ENCODE assay signal across 8 mouse cellular contexts in genomic region chr2:29123907-29124569, GRCm38 (mm10). TPM values are rescaled to one million over a fixed set of nuclear protein-coding genes. Genes with fewer than 3 reads are reported as not detected.
A peak's percentile ranks its signal among the peaks of the same experiment; 100 is the strongest.
DNase-seq lines count a peak whose midpoint lies in the region; ATAC-seq and TF ChIP-seq lines count a peak whose summit lies in the region.

Gene Setx (plus strand): TSS chr2:29124181.

- no peaks in the 10 kb centered on the region for H3K9me3 ChIP-seq in intestine, embryonic 14.5 days (ENCODE audit: control insufficient read depth, low read length)
- H3K9me3 ChIP-seq in liver, postnatal 0 days (ENCODE audit: low read length), result no peaks in the 10 kb centered on the region
- H3K9me3 ChIP-seq in stomach, embryonic 16.5 days (replicated peaks; ENCODE audit: control insufficient read depth, low read length), result no peaks in the 10 kb centered on the region

- peak within 1 kb of the TSS; percentile 94 for H3K4me3 ChIP-seq in testis, adult 2 months (ENCODE audit: control insufficient read depth, low read depth, low read length)
- peak within 1 kb of the TSS; percentile 76 for H3K4me3 ChIP-seq in intestine, embryonic 14.5 days (ENCODE audit: low read depth, low read length)
- H3K4me3 ChIP-seq in liver, postnatal 0 days (ENCODE audit: low read depth, low read length), result peak within 1 kb of the TSS; percentile 92
- H3K4me3 ChIP-seq in stomach, embryonic 16.5 days (replicated peaks; ENCODE audit: low read length), result peak within 1 kb of the TSS; percentile 66

- intact Hi-C loops in gastrocnemius, postnatal 36 days (cut with DNase I), result no loop called here

- ATAC-seq in intestine, embryonic 14.5 days (replicated peaks; ENCODE audit: low FRiP score, low TSS enrichment, low read depth), result 0 out of 2 replicates have a peak, but pooled peaks have one; percentile 2
- ATAC-seq in liver, postnatal 0 days, result no peak
- no peak for ATAC-seq in stomach, embryonic 16.5 days (ENCODE audit: insufficient read depth, low FRiP score)

- WGBS in intestine, embryonic 14.5 days, result 67% methylated on average over 14 of the region's 14 CpGs
- 64% methylated on average over 14 of the region's 14 CpGs for WGBS in liver, postnatal 0 days (ENCODE audit: insufficient replicate concordance)
- 63% methylated on average over 14 of the region's 14 CpGs for WGBS in stomach, embryonic 16.5 days

- peaks cover 4% of the 10 kb centered on the region for H3K36me3 ChIP-seq in testis, adult 2 months (ENCODE audit: control insufficient read depth, insufficient read depth, low read length)
- peaks cover 14% of the 10 kb centered on the region; the same call in 1 of the 2 replicates for H3K36me3 ChIP-seq in intestine, embryonic 14.5 days (ENCODE audit: control insufficient read depth, insufficient read depth, low read length)
- 0 out of 2 replicates have a peak, but pooled peaks cover 3% of the 10 kb centered on the region for H3K36me3 ChIP-seq in liver, postnatal 0 days (replicated peaks; ENCODE audit: insufficient read depth, low read length)
- no peaks in the 10 kb centered on the region for H3K36me3 ChIP-seq in stomach, embryonic 16.5 days (ENCODE audit: control insufficient read depth, insufficient read depth, low read length)

- no peaks in the 10 kb centered on the region for H3K27me3 ChIP-seq in testis, adult 2 months (ENCODE audit: control insufficient read depth, insufficient read depth, low read length)
- H3K27me3 ChIP-seq in intestine, embryonic 14.5 days (replicated peaks; ENCODE audit: control insufficient read depth, insufficient read depth, low read length), result no peaks in the 10 kb centered on the region
- H3K27me3 ChIP-seq in liver, postnatal 0 days (ENCODE audit: insufficient read depth, low read length), result no peaks in the 10 kb centered on the region
- H3K27me3 ChIP-seq in stomach, embryonic 16.5 days (ENCODE audit: control insufficient read depth, insufficient read depth, low read length), result no peaks in the 10 kb centered on the region

- TF ChIP-seq CTCF in testis, adult 2 months (IDR thresholded peaks at IDR 0.05; ENCODE audit: control insufficient read depth, insufficient read depth, insufficient replicate concordance, low read depth, low read length), result no peak
- no peak for TF ChIP-seq CTCF in liver, postnatal 0 days (IDR thresholded peaks at IDR 0.05; ENCODE audit: low read depth)

- no peaks in the 10 kb centered on the region; the same call in none of the 2 replicates for H3K4me1 ChIP-seq in testis, adult 2 months (ENCODE audit: control insufficient read depth, insufficient read depth, low read length)
- H3K4me1 ChIP-seq in intestine, embryonic 14.5 days (replicated peaks; ENCODE audit: control insufficient read depth, insufficient read depth, low read length), result peaks cover 9% of the 10 kb centered on the region
- H3K4me1 ChIP-seq in liver, postnatal 0 days (ENCODE audit: insufficient read depth), result peaks cover 16% of the 10 kb centered on the region
- H3K4me1 ChIP-seq in stomach, embryonic 16.5 days (ENCODE audit: control insufficient read depth, insufficient read depth, low read length), result peaks cover 7% of the 10 kb centered on the region

- TF ChIP-seq EP300 in liver, postnatal 0 days (IDR thresholded peaks at IDR 0.05; ENCODE audit: low read depth), result no peak

- H3K4me2 ChIP-seq in intestine, embryonic 14.5 days (ENCODE audit: low read length), result peak within 1 kb of the TSS; percentile 69
- H3K4me2 ChIP-seq in liver, postnatal 0 days (ENCODE audit: low read depth, low read length), result peak within 1 kb of the TSS; percentile 93
- H3K4me2 ChIP-seq in stomach, embryonic 16.5 days (ENCODE audit: low read depth, low read length), result peak within 1 kb of the TSS; percentile 55

- H3K9ac ChIP-seq in intestine, embryonic 14.5 days (ENCODE audit: low read length), result peak within 1 kb of the TSS; percentile 78
- H3K9ac ChIP-seq in liver, postnatal 0 days (replicated peaks), result peak within 1 kb of the TSS; percentile 93
- H3K9ac ChIP-seq in stomach, embryonic 16.5 days (ENCODE audit: low read length), result peak within 1 kb of the TSS; percentile 89

- no peak for DNase-seq in testis, postnatal 10 days (ENCODE audit: low spot score)
- peak; percentile 13 to 33 for DNase-seq in cerebellum, postnatal 10 days
- no peak for DNase-seq in gastrocnemius, postnatal 36 days
- DNase-seq in intestine, embryonic 14.5 days (ENCODE audit: low spot score), result no peak
- DNase-seq in liver, postnatal 0 days, result no peak
- no peak for DNase-seq in right cerebral cortex, postnatal 14 days

- peak within 1 kb of the TSS; percentile 99 for H3K27ac ChIP-seq in testis, adult 2 months (ENCODE audit: control insufficient read depth, insufficient read depth, low read depth, low read length)
- peak within 1 kb of the TSS; percentile 88 for H3K27ac ChIP-seq in intestine, embryonic 14.5 days (ENCODE audit: low read depth)
- peak within 1 kb of the TSS; percentile 98 for H3K27ac ChIP-seq in liver, postnatal 0 days (ENCODE audit: low read depth)
- peak within 1 kb of the TSS; percentile 94 for H3K27ac ChIP-seq in stomach, embryonic 16.5 days (ENCODE audit: low read length)

- TF ChIP-seq POLR2A in testis, adult 2 months (IDR thresholded peaks at IDR 0.05; ENCODE audit: control insufficient read depth, low read depth, low read length), result peak; percentile 85

RNA-seq across cellular contexts. Expression of gene Setx, which starts in this region (rescaled TPM):
- polyA plus RNA-seq in testis, adult 2 months (2012; rRNA removed), result 147 and 158 TPM in 2 replicates
- 10 to 100 TPM; 26.9 to 31.1 TPM for total RNA-seq in gastrocnemius, postnatal 36 days (2021)
- polyA plus RNA-seq in intestine, embryonic 14.5 days (2014; fragmentation: Nextera tagmentation; extraction: Ambion mirVana), result 12.8 and 14.1 TPM in 2 replicates
- 2.6 and 3.3 TPM in 2 replicates for polyA plus RNA-seq in liver, postnatal 0 days (2015; fragmentation: Nextera tagmentation; extraction: Ambion mirVana)
- polyA plus RNA-seq in stomach, embryonic 16.5 days (2015; fragmentation: Nextera tagmentation; extraction: Ambion mirVana), result 8.1 and 8.6 TPM in 2 replicates

Comparison
In these comparisons a context has a peak if more than half of its experiments do, and no peak if none do; other contexts are left out.
1. DNase-seq: peak in cerebellum, postnatal 10 days (2 of 2); none in testis, postnatal 10 days (single experiment), gastrocnemius, postnatal 36 days (0 of 2), intestine, embryonic 14.5 days (single experiment), liver, postnatal 0 days (single experiment) and right cerebral cortex, postnatal 14 days (single experiment).
2. Peak in every context shown above with its lines, with median percentiles within 50 percentile points of each other: H3K27ac ChIP-seq, H3K4me3 ChIP-seq, H3K4me2 ChIP-seq and H3K9ac ChIP-seq.